Mouse (Mus musculus) CH12.LX (cell line): ENCODE results near the gene Gmppa.

Experiments used
- CTCF ChIP-seq, 2 experiments: IDR thresholded peaks in 1 of 2; conservative IDR thresholded peaks in 1 of 2; 2 replicates each; pipeline ENCODE4 v1.5.1; 2011 to 2012; ENCODE audit warnings: low read depth in 2 of 2, low read length in 2 of 2, improper control_type of control experiment in 1 of 2, inconsistent platforms in 1 of 2, mild to moderate bottlenecking in 1 of 2, moderate library complexity in 1 of 2
- EP300 ChIP-seq: IDR thresholded peaks from 2 replicates; pipeline ENCODE4 v1.6.1; 2011; ENCODE audit warnings: low read length, improper control_type of control experiment
- JUND ChIP-seq: conservative IDR thresholded peaks from 2 replicates; pipeline ENCODE4 v1.6.1; 2011; ENCODE audit warnings: low read depth, low read length, improper control_type of control experiment
- NRF1 ChIP-seq: IDR thresholded peaks from 2 replicates; pipeline ENCODE4 v1.6.1; 2014; ENCODE audit warnings: low read depth, mild to moderate bottlenecking, inconsistent platforms, low read length, improper control_type of control experiment, moderate library complexity
- POLR2A ChIP-seq: IDR thresholded peaks from 2 replicates; pipeline ENCODE4 v1.6.1; 2011; ENCODE audit warnings: low read depth, mild to moderate bottlenecking, improper control_type of control experiment, low read length
- ZKSCAN1 ChIP-seq: IDR thresholded peaks from 2 replicates; pipeline ENCODE4 v1.6.1; 2012; ENCODE audit warnings: low read depth, inconsistent platforms, low read length, improper control_type of control experiment, borderline replicate concordance

- TF ChIP-seq CTCF (conservative IDR thresholded peaks at IDR 0.05 in 1 of 2, IDR thresholded peaks at IDR 0.05 in 1 of 2; ENCODE audit: low read depth in 2 of 2, low read length in 2 of 2) (no peak), ZKSCAN1 (no peak), POLR2A (no peak), NRF1 (no peak), EP300 (no peak), JUND (no peak)
Measured at GRCm38 (mm10) chr1:75448052-75448431, 12.3 kb downstream of the Gmppa start.
